ENCODE assay signal across 9 mouse cellular contexts in genomic region chr1:164896211-164897145, GRCm38 (mm10). TPM values are rescaled to one million over a fixed set of nuclear protein-coding genes. Genes with fewer than 3 reads are reported as not detected.
DNase-seq lines count a peak whose midpoint lies in the region; ATAC-seq and TF ChIP-seq lines count a peak whose summit lies in the region.
"Had no signal": no experiment of that assay in that cellular context is flagged by ENCODE, and none has a peak within 500 bp of the region (broad histone marks: within the 10 kb centered on the region; RNA-seq: fewer than 3 reads in every experiment).

No protein-coding gene starts in this region.

- no peaks in the 10 kb centered on the region for H3K36me3 ChIP-seq in lung, embryonic 14.5 days (ENCODE audit: insufficient read depth)
- H3K36me3 ChIP-seq in intestine, embryonic 15.5 days = no peaks in the 10 kb centered on the region
- no peaks in the 10 kb centered on the region for H3K36me3 ChIP-seq in midbrain, embryonic 11.5 days (ENCODE audit: control insufficient read depth, insufficient read depth, low read length)

- 0 out of 2 replicates have a peak, but pooled peaks cover 2% of the 10 kb centered on the region for H3K4me1 ChIP-seq in lung, embryonic 14.5 days (ENCODE audit: insufficient read depth)
- peaks cover 2% of the 10 kb centered on the region; the same call in 1 of the 2 replicates for H3K4me1 ChIP-seq in lung, adult 2 months (ENCODE audit: control insufficient read depth, insufficient read depth, low read length)
- peaks cover 14% of the 10 kb centered on the region; the same call in 1 of the 2 replicates for H3K4me1 ChIP-seq in intestine, embryonic 15.5 days (replicated peaks)
- no peaks in the 10 kb centered on the region for H3K4me1 ChIP-seq in midbrain, embryonic 11.5 days (ENCODE audit: control insufficient read depth, insufficient read depth, low read length)

- H3K9me3 ChIP-seq in lung, embryonic 14.5 days (ENCODE audit: low read depth, low read length) = no peaks in the 10 kb centered on the region
- no peaks in the 10 kb centered on the region for H3K9me3 ChIP-seq in intestine, embryonic 15.5 days
- no peaks in the 10 kb centered on the region for H3K9me3 ChIP-seq in midbrain, embryonic 11.5 days (ENCODE audit: control insufficient read depth, low read length)

- DNase-seq in lung, embryonic 14.5 days = peak; percentile 54
- DNase-seq in lung, adult 2 months = no peak
- peak; percentile 59 for DNase-seq in gastrocnemius, postnatal 25 days
- no peak for DNase-seq in midbrain, embryonic 11.5 days (ENCODE audit: low spot score, missing footprints)
- DNase-seq in right cerebral cortex, postnatal 10 days (ENCODE audit: low spot score in 2 of 2) = no peak
- no peak for DNase-seq in layer of hippocampus, adult 9-10 months (ENCODE audit: low spot score)

- TF ChIP-seq POLR2A in lung, adult 2 months (IDR thresholded peaks at IDR 0.05; ENCODE audit: borderline replicate concordance, extremely low read depth, low read depth, low read length) = no peak

- H3K27me3 ChIP-seq in lung, embryonic 14.5 days (ENCODE audit: insufficient read depth, low read length) = no peaks in the 10 kb centered on the region
- H3K27me3 ChIP-seq in intestine, embryonic 15.5 days (replicated peaks) = no peaks in the 10 kb centered on the region
- H3K27me3 ChIP-seq in midbrain, embryonic 11.5 days (ENCODE audit: control insufficient read depth, insufficient read depth, low read length) = no peaks in the 10 kb centered on the region
- H3K27me3 ChIP-seq: Patski had no signal

- H3K4me2 ChIP-seq in lung, embryonic 14.5 days = no peak overlapping the region
- peak overlapping the region; percentile 20 for H3K4me2 ChIP-seq in intestine, embryonic 15.5 days (replicated peaks)
- H3K4me2 ChIP-seq in midbrain, embryonic 11.5 days = no peak overlapping the region

- no peak overlapping the region; the same call in 1 of the 2 replicates for H3K27ac ChIP-seq in lung, embryonic 14.5 days (ENCODE audit: low read depth)
- peak overlapping the region; percentile 46; the same call in 1 of the 2 replicates for H3K27ac ChIP-seq in intestine, embryonic 15.5 days
- H3K27ac ChIP-seq in midbrain, embryonic 11.5 days (ENCODE audit: low read depth, low read length) = 0 out of 2 replicates have a peak overlapping the region, but pooled peaks have one; percentile 37

- no peak for TF ChIP-seq CTCF in lung, embryonic 14.5 days (IDR thresholded peaks at IDR 0.05; ENCODE audit: low read depth)
- TF ChIP-seq CTCF in lung, adult 2 months (IDR thresholded peaks at IDR 0.05; ENCODE audit: insufficient read depth, low read length) = no peak

- 27% methylated on average over 16 of the region's 16 CpGs for WGBS in lung, embryonic 14.5 days
- WGBS in lung, adult 2 months = 47% methylated on average over 16 of the region's 16 CpGs
- 36% methylated on average over 16 of the region's 16 CpGs for whole genome bisulfite sequencing in intestine, embryonic 15.5 days
- 70% methylated on average over 16 of the region's 16 CpGs for WGBS in midbrain, embryonic 11.5 days

- H3K9ac ChIP-seq in lung, embryonic 14.5 days = no peak overlapping the region
- H3K9ac ChIP-seq in intestine, embryonic 15.5 days = no peak overlapping the region
- no peak overlapping the region for H3K9ac ChIP-seq in midbrain, embryonic 11.5 days (ENCODE audit: low read length)

- ATAC-seq in lung, embryonic 14.5 days (ENCODE audit: insufficient read depth) = peak; percentile 77
- peak; percentile 36; the same call in 1 of the 2 replicates for ATAC-seq in intestine, embryonic 15.5 days
- ATAC-seq in midbrain, embryonic 11.5 days (ENCODE audit: low FRiP score) = no peak
- ATAC-seq in megakaryocyte, adult 5-6 weeks (ENCODE audit: poor library complexity, severe bottlenecking) = no peak
- ATAC-seq: Patski had no signal

- H3K4me3 ChIP-seq in lung, embryonic 14.5 days (ENCODE audit: low read depth, low read length) = no peak overlapping the region
- no peak overlapping the region for H3K4me3 ChIP-seq in lung, adult 2 months (replicated peaks; ENCODE audit: extremely low read depth, low read depth, low read length)
- H3K4me3 ChIP-seq in intestine, embryonic 15.5 days (replicated peaks) = no peak overlapping the region
- no peak overlapping the region for H3K4me3 ChIP-seq in midbrain, embryonic 11.5 days (ENCODE audit: low read depth, low read length)

RNA-seq across cellular contexts. Expression of gene Xcl1, which starts 38.8 kb away (rescaled TPM):
- not detected in 2 replicates for polyA plus RNA-seq in lung, embryonic 14.5 days (2014; fragmentation: Nextera tagmentation; extraction: Ambion mirVana)
- polyA plus RNA-seq in lung, adult 2 months (2012; rRNA removed) = 0.38 and 0.59 TPM in 2 replicates
- total RNA-seq in gastrocnemius, postnatal 25 days (2021) = not detected
- polyA plus RNA-seq in intestine, embryonic 15.5 days (2015; fragmentation: Nextera tagmentation; extraction: Ambion mirVana) = 0.83 TPM in 1 of 2 replicates, not detected in the other
- polyA plus RNA-seq in midbrain, embryonic 11.5 days (2014; fragmentation: Nextera tagmentation; extraction: Ambion mirVana) = not detected in 2 replicates
- 4.5 and 12.4 TPM in 2 replicates for total RNA-seq in megakaryocyte, adult 5-6 weeks (2015)
- 13.4 and 13.8 TPM in 2 replicates for total RNA-seq in megakaryocyte, adult 5-6 weeks (2017)
- polyA plus RNA-seq: Patski had no signal

Comparison
In these comparisons a context has a peak if more than half of its experiments do, and no peak if none do; other contexts are left out.
1. DNase-seq: peak in lung, embryonic 14.5 days (single experiment) and gastrocnemius, postnatal 25 days (single experiment); none in lung, adult 2 months (single experiment), midbrain, embryonic 11.5 days (single experiment), right cerebral cortex, postnatal 10 days (0 of 2) and layer of hippocampus, adult 9-10 months (single experiment).
2. ATAC-seq: peak in lung, embryonic 14.5 days (single experiment) and intestine, embryonic 15.5 days (single experiment); none in midbrain, embryonic 11.5 days (single experiment) and megakaryocyte, adult 5-6 weeks (single experiment).